Mouse (Mus musculus) hindbrain, embryonic 12.5 days (tissue): ENCODE data around the gene Tspan3. TPM values are rescaled to one million over a fixed set of nuclear protein-coding genes. Genes with fewer than 3 reads are reported as not detected.

ENCODE experiments used
- ATAC-seq: fragments of 200-750 bp; cut with Nextera tagmentation; 2 replicates; pipeline ENCODE4 v1.8.0; 2017; ENCODE audit warnings: moderate TSS enrichment; ENCODE audit not compliant: low FRiP score
- H3K27ac ChIP-seq: fragments of 300-500 bp; sonication (generic); 2 replicates; pipeline ENCODE4 v1.5.1; 2016; ENCODE audit warnings: mild to moderate bottlenecking
- H3K27me3 ChIP-seq: fragments of 300-500 bp; sonication (generic); 2 replicates; pipeline ENCODE4 v1.6.1; 2016; ENCODE audit warnings: mild to moderate bottlenecking
- H3K36me3 ChIP-seq: fragments of 300-500 bp; sonication (generic); 2 replicates; pipeline ENCODE4 v1.6.1; 2016; ENCODE audit warnings: mild to moderate bottlenecking
- H3K4me1 ChIP-seq: fragments of 300-500 bp; sonication (generic); 2 replicates; pipeline ENCODE4 v1.6.1; 2016
- H3K4me2 ChIP-seq: fragments of 300-500 bp; sonication (generic); replicated peaks from 2 replicates; pipeline ENCODE4 v1.6.1; 2016; ENCODE audit warnings: mild to moderate bottlenecking
- H3K4me3 ChIP-seq: fragments of 300-500 bp; sonication (generic); 2 replicates; pipeline ENCODE4 v1.5.1; 2016; ENCODE audit warnings: mild to moderate bottlenecking
- H3K9ac ChIP-seq: fragments of 300-500 bp; sonication (generic); 2 replicates; pipeline ENCODE4 v1.6.1; 2016; ENCODE audit warnings: mild to moderate bottlenecking, moderate library complexity
- H3K9me3 ChIP-seq: fragments of 300-500 bp; sonication (generic); replicated peaks from 2 replicates; pipeline ENCODE4 v1.6.1; 2016; ENCODE audit warnings: mild to moderate bottlenecking
- WGBS: fragments of 180-500 bp; shearing (Covaris S2); methylation state at CpG from one replicate; pipeline ENCODE4 v1.1.7; 2016; 5-methylcytosine and 5-hydroxymethylcytosine counted together
- polyA plus RNA-seq: library from polyadenylated mRNA; unstranded; fragments of >200 nt; fragmentation: Nextera tagmentation; extraction: Ambion mirVana; gene quantifications from 2 replicates; pipeline ENCODE4 v1.2.1, GENCODE M21; 2016

The Tspan3 gene
- polyA plus RNA-seq, 1 experiment from 2014 or later, result 515 TPM

- no peak overlapping the region for H3K9ac ChIP-seq
Measured at GRCm38 (mm10) chr9:56126453-56127173, 38.7 kb downstream of the Tspan3 start.

GRCm38 (mm10) chr9:56124561-56124960 lies 40.7 kb downstream of the Tspan3 start:
- WGBS, result 33% methylated on average over 11 of the region's 11 CpGs
- Histone ChIP-seq H3K4me1 (0 out of 2 replicates have a peak, but pooled peaks cover 3% of the 10 kb centered on the region), H3K9ac (no peak overlapping the region), H3K36me3 (peaks cover 29% of the 10 kb centered on the region), H3K27me3 (no peaks in the 10 kb centered on the region; the same call in 1 of the 2 replicates), H3K4me2 (no peak overlapping the region), H3K27ac (no peak overlapping the region), H3K9me3 (no peaks in the 10 kb centered on the region), H3K4me3 (no peak overlapping the region)
- no peak for ATAC-seq

More at GRCm38 (mm10) chr9:56126453-56127173, 38.7 kb downstream of the Tspan3 start:
- Histone ChIP-seq H3K27me3 (no peaks in the 10 kb centered on the region), H3K4me2 (no peak overlapping the region), H3K4me1 (no peaks in the 10 kb centered on the region), H3K9me3 (no peaks in the 10 kb centered on the region), H3K4me3 (no peak overlapping the region), H3K27ac (no peak overlapping the region), H3K36me3 (peaks cover 48% of the 10 kb centered on the region)
- WGBS, result 91% methylated on average over 16 of the region's 16 CpGs
- no peak for ATAC-seq

GRCm38 (mm10) chr9:56123613-56124012 lies 41.7 kb downstream of the Tspan3 start:
- peaks cover 10% of the 10 kb centered on the region for H3K4me1 ChIP-seq
- H3K4me3 ChIP-seq, result no peak overlapping the region
- no peak overlapping the region for H3K4me2 ChIP-seq
- H3K9ac ChIP-seq, result no peak overlapping the region
- WGBS, result 85% methylated on average over 7 of the region's 7 CpGs
- ATAC-seq, result no peak
- peaks cover 19% of the 10 kb centered on the region for H3K36me3 ChIP-seq
- no peaks in the 10 kb centered on the region; the same call in 1 of the 2 replicates for H3K27me3 ChIP-seq
- H3K9me3 ChIP-seq, result no peaks in the 10 kb centered on the region
- no peak overlapping the region for H3K27ac ChIP-seq

GRCm38 (mm10) chr9:56122973-56123372 lies 42.3 kb downstream of the Tspan3 start:
- ATAC-seq, result no peak
- Histone ChIP-seq H3K27me3 (no peaks in the 10 kb centered on the region; the same call in 1 of the 2 replicates), H3K4me2 (no peak overlapping the region), H3K9ac (no peak overlapping the region), H3K4me1 (peaks cover 10% of the 10 kb centered on the region), H3K27ac (no peak overlapping the region), H3K9me3 (no peaks in the 10 kb centered on the region), H3K4me3 (no peak overlapping the region), H3K36me3 (peaks cover 13% of the 10 kb centered on the region)
- WGBS, result 74% methylated on average over 8 of the region's 8 CpGs

- Histone ChIP-seq H3K4me2 (no peak overlapping the region), H3K36me3 (no peaks in the 10 kb centered on the region), H3K27me3 (no peaks in the 10 kb centered on the region; the same call in 1 of the 2 replicates), H3K9me3 (no peaks in the 10 kb centered on the region), H3K9ac (no peak overlapping the region), H3K4me1 (peaks cover 10% of the 10 kb centered on the region), H3K4me3 (no peak overlapping the region), H3K27ac (no peak overlapping the region)
- WGBS, result 31% methylated on average over 7 of the region's 7 CpGs
- ATAC-seq, result no peak
Measured at GRCm38 (mm10) chr9:56121097-56121496, 44.2 kb downstream of the Tspan3 start.

- no peak for ATAC-seq
- H3K27ac ChIP-seq, result no peak overlapping the region
- 79% methylated on average over 2 of the region's 2 CpGs for WGBS
Measured at GRCm38 (mm10) chr9:56119651-56120050, 45.6 kb downstream of the Tspan3 start.

GRCm38 (mm10) chr9:56118582-56118981 lies 46.7 kb downstream of the Tspan3 start:
- Histone ChIP-seq H3K36me3 (no peaks in the 10 kb centered on the region), H3K4me3 (peak overlapping the region; percentile 31), H3K9me3 (no peaks in the 10 kb centered on the region), H3K27me3 (no peaks in the 10 kb centered on the region; the same call in 1 of the 2 replicates), H3K4me1 (peaks cover 10% of the 10 kb centered on the region), H3K9ac (peak overlapping the region; percentile 53), H3K4me2 (peak overlapping the region; percentile 66), H3K27ac (no peak overlapping the region)
- peak; percentile 61 for ATAC-seq
- WGBS, result 6% methylated on average over 14 of the region's 14 CpGs

More at GRCm38 (mm10) chr9:56119651-56120050, 45.6 kb downstream of the Tspan3 start:
- Histone ChIP-seq H3K27me3 (no peaks in the 10 kb centered on the region; the same call in 1 of the 2 replicates), H3K9me3 (no peaks in the 10 kb centered on the region), H3K4me3 (no peak overlapping the region), H3K36me3 (no peaks in the 10 kb centered on the region), H3K4me2 (no peak overlapping the region), H3K4me1 (peaks cover 10% of the 10 kb centered on the region), H3K9ac (no peak overlapping the region)

GRCm38 (mm10) chr9:56118091-56118490 lies 47.2 kb downstream of the Tspan3 start:
- WGBS, result 83% methylated on average over 5 of the region's 5 CpGs
- Histone ChIP-seq H3K27me3 (no peaks in the 10 kb centered on the region; the same call in 1 of the 2 replicates), H3K9me3 (no peaks in the 10 kb centered on the region), H3K4me2 (peak overlapping the region; percentile 66; the same call in 1 of the 2 replicates), H3K4me1 (peaks cover 10% of the 10 kb centered on the region), H3K27ac (no peak overlapping the region), H3K36me3 (no peaks in the 10 kb centered on the region), H3K9ac (no peak overlapping the region), H3K4me3 (no peak overlapping the region)
- ATAC-seq, result no peak

GRCm38 (mm10) chr9:56108174-56108573 lies 57.1 kb downstream of the Tspan3 start:
- 84% methylated on average over 5 of the region's 5 CpGs for WGBS

GRCm38 (mm10) chr9:56107527-56107926 lies 57.8 kb downstream of the Tspan3 start:
- Histone ChIP-seq H3K27me3 (no peaks in the 10 kb centered on the region), H3K4me2 (no peak overlapping the region), H3K9ac (no peak overlapping the region), H3K4me1 (peaks cover 4% of the 10 kb centered on the region; the same call in 1 of the 2 replicates), H3K4me3 (no peak overlapping the region), H3K36me3 (no peaks in the 10 kb centered on the region), H3K27ac (no peak overlapping the region), H3K9me3 (no peaks in the 10 kb centered on the region)
- 72% methylated on average over 6 of the region's 6 CpGs for WGBS
- ATAC-seq, result no peak

More at GRCm38 (mm10) chr9:56108174-56108573, 57.1 kb downstream of the Tspan3 start:
- no peak for ATAC-seq
- no peak overlapping the region for H3K4me3 ChIP-seq
- no peaks in the 10 kb centered on the region for H3K27me3 ChIP-seq
- no peak overlapping the region for H3K27ac ChIP-seq
- no peaks in the 10 kb centered on the region for H3K36me3 ChIP-seq
- no peak overlapping the region for H3K9ac ChIP-seq
- H3K9me3 ChIP-seq, result no peaks in the 10 kb centered on the region
- H3K4me2 ChIP-seq, result no peak overlapping the region
- H3K4me1 ChIP-seq, result peaks cover 4% of the 10 kb centered on the region; the same call in 1 of the 2 replicates

- 58% methylated on average over 6 of the region's 6 CpGs for WGBS
- ATAC-seq, result no peak
Measured at GRCm38 (mm10) chr9:56106274-56107072, 58.8 kb downstream of the Tspan3 start.

GRCm38 (mm10) chr9:56104921-56105320 lies 60.4 kb downstream of the Tspan3 start:
- Histone ChIP-seq H3K27ac (no peak overlapping the region), H3K27me3 (no peaks in the 10 kb centered on the region), H3K4me3 (no peak overlapping the region), H3K36me3 (no peaks in the 10 kb centered on the region), H3K4me2 (no peak overlapping the region), H3K9me3 (no peaks in the 10 kb centered on the region), H3K4me1 (peaks cover 4% of the 10 kb centered on the region; the same call in 1 of the 2 replicates), H3K9ac (no peak overlapping the region)
- 59% methylated on average over 5 of the region's 7 CpGs for WGBS
- ATAC-seq, result no peak

More at GRCm38 (mm10) chr9:56106274-56107072, 58.8 kb downstream of the Tspan3 start:
- H3K9me3 ChIP-seq, result no peaks in the 10 kb centered on the region
- H3K36me3 ChIP-seq, result no peaks in the 10 kb centered on the region
- H3K4me1 ChIP-seq, result peaks cover 4% of the 10 kb centered on the region; the same call in 1 of the 2 replicates
- H3K27ac ChIP-seq, result no peak overlapping the region
- H3K4me2 ChIP-seq, result no peak overlapping the region
- H3K27me3 ChIP-seq, result no peaks in the 10 kb centered on the region
- H3K9ac ChIP-seq, result no peak overlapping the region
- H3K4me3 ChIP-seq, result no peak overlapping the region
